Mouse (Mus musculus) embryonic facial prominence, embryonic 11.5 days (tissue): ENCODE measurements around the gene Gm10272. TPM values are rescaled to one million over a fixed set of nuclear protein-coding genes. Genes with fewer than 3 reads are reported as not detected.
A peak's percentile ranks its signal among the peaks of the same experiment; 100 is the strongest.

Experiments used
- ATAC-seq: fragments of 200-750 bp; cut with Nextera tagmentation; replicated peaks from 2 replicates; pipeline ENCODE4 v1.8.0; 2017; ENCODE audit warnings: low read depth; ENCODE audit not compliant: insufficient number of reproducible peaks, low FRiP score, low TSS enrichment
- DNase-seq: peaks from one replicate; pipeline ENCODE4 v3.0.0-alpha.2; 2015; ENCODE audit warnings: low spot score
- H3K27ac ChIP-seq: fragments of 300-500 bp; sonication (generic); replicated peaks from 2 replicates; pipeline ENCODE4 v1.5.1; 2014; ENCODE audit warnings: mild to moderate bottlenecking, low read depth, low read length, control low read depth
- H3K27me3 ChIP-seq: fragments of 300-500 bp; sonication (generic); 2 replicates; pipeline ENCODE4 v1.6.1; 2014; ENCODE audit warnings: mild to moderate bottlenecking, low read length, moderate library complexity, mixed read lengths; ENCODE audit not compliant: control insufficient read depth, insufficient read depth
- H3K36me3 ChIP-seq: fragments of 300-500 bp; sonication (generic); replicated peaks from 2 replicates; pipeline ENCODE4 v1.6.1; 2014; ENCODE audit warnings: low read depth, mild to moderate bottlenecking, low read length, moderate library complexity, mixed read lengths; ENCODE audit not compliant: control insufficient read depth, insufficient read depth
- H3K4me1 ChIP-seq: fragments of 300-500 bp; sonication (generic); 2 replicates; pipeline ENCODE4 v1.6.1; 2014; ENCODE audit warnings: low read length, mixed read lengths; ENCODE audit not compliant: control insufficient read depth, insufficient read depth
- H3K4me2 ChIP-seq: fragments of 300-500 bp; sonication (generic); 2 replicates; pipeline ENCODE4 v1.6.1; 2014; ENCODE audit warnings: low read depth, mild to moderate bottlenecking, control low read depth, low read length, moderate library complexity
- H3K4me3 ChIP-seq: fragments of 300-500 bp; sonication (generic); 2 replicates; pipeline ENCODE4 v1.5.1; 2014; ENCODE audit warnings: low read depth, low read length, control low read depth
- H3K9ac ChIP-seq: fragments of 300-500 bp; sonication (generic); replicated peaks from 2 replicates; pipeline ENCODE4 v1.6.1; 2014; ENCODE audit warnings: mild to moderate bottlenecking, control low read depth, low read length
- H3K9me3 ChIP-seq: fragments of 300-500 bp; sonication (generic); replicated peaks from 2 replicates; pipeline ENCODE4 v1.6.1; 2016; ENCODE audit warnings: mild to moderate bottlenecking, low read length, inconsistent platforms, mixed read lengths; ENCODE audit not compliant: control insufficient read depth
- WGBS: fragments of 180-500 bp; shearing (Covaris S2); extraction: QIAGEN DNeasy Blood & Tissue Kit; methylation state at CpG from one replicate; pipeline ENCODE4 v1.1.7; 2014; 5-methylcytosine and 5-hydroxymethylcytosine counted together
- polyA plus RNA-seq: library from polyadenylated mRNA; unstranded; fragments of >200 nt; fragmentation: Nextera tagmentation; extraction: Ambion mirVana; gene quantifications from 2 replicates; pipeline ENCODE4 v1.2.1, GENCODE M21; 2014

Gene Gm10272
- not detected in 2 replicates for polyA plus RNA-seq

DNA sequence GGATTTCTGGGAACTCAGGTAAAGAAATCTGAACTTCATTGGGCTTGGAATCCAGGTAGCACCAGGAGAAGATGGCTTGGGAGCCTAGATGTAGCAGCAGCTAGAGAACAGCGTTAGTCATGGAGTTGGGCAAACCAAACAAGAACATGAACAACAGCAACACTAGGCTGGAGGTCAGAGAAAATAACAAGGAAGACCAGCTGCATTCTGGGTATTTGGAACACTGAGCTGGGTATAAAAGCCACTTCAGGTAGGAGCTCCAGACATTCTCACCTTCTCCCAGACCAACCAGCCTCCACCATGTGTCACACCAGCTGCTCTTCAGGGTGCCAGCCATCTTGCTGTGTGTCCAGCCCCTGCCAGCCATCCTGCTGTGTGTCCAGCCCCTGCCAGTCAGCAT is at the start of gene Gm10272:
Gene Gm10272, plus strand, starts transcription at position 301 of the 400 bp plus-strand sequence.
- H3K27ac ChIP-seq: no peak within 1 kb of the TSS
- no peak within 1 kb of the TSS for H3K9ac ChIP-seq
- no peaks in the 10 kb centered on the region for H3K27me3 ChIP-seq
- no peak within 1 kb of the TSS for H3K4me2 ChIP-seq
- ATAC-seq (no peak), DNase-seq (no peak)
- no peaks in the 10 kb centered on the region for H3K9me3 ChIP-seq
- H3K4me1 ChIP-seq: no peaks in the 10 kb centered on the region
- H3K36me3 ChIP-seq: no peaks in the 10 kb centered on the region
- WGBS: 91% methylated on average over 1 of the region's 1 CpGs
- no peak within 1 kb of the TSS for H3K4me3 ChIP-seq

DNA sequence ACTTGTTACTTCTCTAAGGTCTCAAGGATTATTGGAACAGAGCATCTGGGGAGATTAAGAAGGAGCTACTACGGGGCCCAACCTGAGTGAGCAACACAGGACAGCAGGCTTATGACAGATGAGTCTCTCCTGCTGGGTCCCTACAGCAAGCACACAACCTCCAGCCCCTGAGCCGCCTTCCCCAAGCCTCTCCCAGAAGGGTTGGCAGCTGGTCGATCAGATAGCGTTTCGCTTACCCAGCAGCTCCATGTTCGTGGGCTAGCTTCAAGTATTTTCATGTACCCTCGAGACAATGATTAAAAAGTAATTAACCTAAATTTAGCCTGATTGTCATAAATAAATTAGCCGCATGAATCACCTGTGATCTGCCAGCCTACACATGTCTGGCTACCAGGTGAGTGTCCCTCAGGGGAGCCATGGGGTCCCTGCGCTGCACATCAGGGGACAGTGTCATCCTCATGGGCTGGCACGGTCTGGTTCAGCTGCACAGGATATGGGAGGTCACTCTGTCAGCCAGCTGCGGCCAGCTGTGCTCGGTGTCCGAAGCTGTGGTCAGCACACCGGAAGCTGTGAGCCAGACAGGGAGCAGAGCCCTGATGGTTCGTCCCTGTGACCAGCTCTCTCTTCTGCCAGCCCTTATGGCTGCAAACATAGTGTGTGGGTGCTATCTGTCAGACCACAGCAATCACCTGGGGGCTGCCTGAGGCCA is 48.0 kb upstream of the Gm10272 start:
- no peak overlapping the region for H3K27ac ChIP-seq
- no peaks in the 10 kb centered on the region for H3K36me3 ChIP-seq
- H3K4me1 ChIP-seq: no peaks in the 10 kb centered on the region
- WGBS: 72% methylated on average over 15 of the region's 15 CpGs
- ATAC-seq (0 out of 2 replicates have a peak, but pooled peaks have one; percentile 23), DNase-seq (no peak)
- H3K27me3 ChIP-seq: no peaks in the 10 kb centered on the region
- H3K9ac ChIP-seq: no peak overlapping the region
- no peaks in the 10 kb centered on the region for H3K9me3 ChIP-seq
- H3K4me3 ChIP-seq: no peak overlapping the region
- no peak overlapping the region for H3K4me2 ChIP-seq

DNA sequence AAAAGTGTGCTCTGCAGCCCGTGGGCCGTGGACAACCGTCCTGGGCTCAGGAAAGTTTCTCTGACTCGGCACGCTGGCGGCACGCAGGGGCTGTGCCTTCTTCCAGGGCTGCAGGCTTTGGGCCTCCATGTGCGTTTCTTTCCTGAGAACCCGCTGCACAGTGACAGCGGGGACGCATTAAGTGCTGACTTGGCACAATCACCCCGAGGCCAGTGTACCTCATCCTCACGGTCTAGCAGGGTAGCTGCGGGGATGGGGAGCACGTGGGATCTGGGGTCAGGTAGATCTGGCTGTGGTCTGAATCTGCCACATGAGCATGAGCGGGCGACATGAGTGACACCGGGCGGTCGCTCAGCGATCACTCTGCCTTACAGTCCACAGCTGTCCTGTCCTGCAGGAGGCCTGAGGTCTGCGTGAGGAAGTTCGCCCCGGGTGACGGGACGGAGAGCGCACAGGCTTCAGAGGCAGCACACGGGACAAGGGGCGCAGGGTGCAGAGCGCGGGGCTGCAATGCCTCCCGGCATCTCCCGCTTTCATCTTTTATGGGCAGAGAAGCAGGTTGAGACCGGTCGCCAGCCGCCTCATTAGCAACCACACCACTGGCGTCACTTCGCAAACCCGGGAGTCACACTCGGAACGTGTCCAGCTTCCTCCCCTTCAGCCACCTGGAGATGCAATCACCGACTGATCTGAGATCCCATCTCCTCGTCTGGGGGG is 42.3 kb upstream of the Gm10272 start:
- Histone ChIP-seq H3K9ac (no peak overlapping the region), H3K36me3 (no peaks in the 10 kb centered on the region), H3K9me3 (no peaks in the 10 kb centered on the region), H3K27ac (no peak overlapping the region), H3K4me2 (no peak overlapping the region), H3K27me3 (no peaks in the 10 kb centered on the region), H3K4me3 (no peak overlapping the region), H3K4me1 (no peaks in the 10 kb centered on the region)
- WGBS: 54% methylated on average over 43 of the region's 43 CpGs
- ATAC-seq (no peak), DNase-seq (no peak)

DNA sequence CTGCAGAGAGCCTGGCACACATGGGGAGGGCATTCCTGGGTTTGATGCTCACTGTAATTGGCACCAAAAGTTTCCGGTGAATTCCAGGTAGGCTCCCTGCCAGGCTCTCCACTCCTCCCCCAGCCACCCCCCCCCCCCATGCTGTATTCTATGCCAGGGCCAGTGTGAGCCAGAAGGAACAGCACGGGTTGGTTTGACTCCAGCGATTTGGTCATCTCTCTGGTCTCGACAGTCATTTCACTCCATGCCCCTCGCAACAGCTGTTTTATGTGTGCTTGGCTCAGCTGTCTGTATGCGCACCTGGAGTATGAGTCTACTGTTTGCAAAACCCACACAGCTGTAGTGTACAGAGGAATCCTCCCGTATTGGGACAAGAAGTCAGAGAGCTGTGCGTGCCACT is 40.1 kb upstream of the Gm10272 start:
- Histone ChIP-seq H3K4me2 (no peak overlapping the region), H3K27ac (no peak overlapping the region), H3K9ac (no peak overlapping the region), H3K9me3 (no peaks in the 10 kb centered on the region), H3K4me3 (no peak overlapping the region), H3K27me3 (no peaks in the 10 kb centered on the region), H3K4me1 (no peaks in the 10 kb centered on the region), H3K36me3 (no peaks in the 10 kb centered on the region)
- DNase-seq: no peak
- no peak for ATAC-seq
- WGBS: 83% methylated on average over 8 of the region's 8 CpGs

DNA sequence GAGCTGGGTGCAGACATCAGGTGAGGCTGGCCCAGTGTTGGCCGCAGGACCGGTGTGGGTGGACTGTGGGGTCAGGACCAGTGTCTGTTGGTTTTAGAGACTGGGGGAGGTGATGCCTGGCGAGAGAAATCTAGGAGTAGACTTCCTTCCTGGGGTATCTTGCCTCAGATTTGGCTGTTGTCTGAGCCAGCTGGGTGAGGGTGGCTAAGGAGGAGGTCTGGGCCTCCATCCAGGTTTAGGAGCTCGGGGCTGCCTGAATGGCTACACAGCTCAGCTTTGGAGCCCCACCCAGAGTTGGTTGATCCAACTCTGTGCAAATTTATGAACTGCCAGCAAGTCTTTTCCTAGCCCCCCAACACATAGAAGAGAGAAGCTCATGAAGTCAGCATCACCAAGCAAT is 39.0 kb upstream of the Gm10272 start:
- no peaks in the 10 kb centered on the region for H3K36me3 ChIP-seq
- ATAC-seq (no peak), DNase-seq (no peak)
- no peak overlapping the region for H3K27ac ChIP-seq
- H3K9ac ChIP-seq: no peak overlapping the region
- H3K27me3 ChIP-seq: no peaks in the 10 kb centered on the region
- H3K4me3 ChIP-seq: no peak overlapping the region
- 90% methylated on average over 4 of the region's 4 CpGs for WGBS
- no peaks in the 10 kb centered on the region for H3K4me1 ChIP-seq
- no peak overlapping the region for H3K4me2 ChIP-seq
- H3K9me3 ChIP-seq: no peaks in the 10 kb centered on the region

DNA sequence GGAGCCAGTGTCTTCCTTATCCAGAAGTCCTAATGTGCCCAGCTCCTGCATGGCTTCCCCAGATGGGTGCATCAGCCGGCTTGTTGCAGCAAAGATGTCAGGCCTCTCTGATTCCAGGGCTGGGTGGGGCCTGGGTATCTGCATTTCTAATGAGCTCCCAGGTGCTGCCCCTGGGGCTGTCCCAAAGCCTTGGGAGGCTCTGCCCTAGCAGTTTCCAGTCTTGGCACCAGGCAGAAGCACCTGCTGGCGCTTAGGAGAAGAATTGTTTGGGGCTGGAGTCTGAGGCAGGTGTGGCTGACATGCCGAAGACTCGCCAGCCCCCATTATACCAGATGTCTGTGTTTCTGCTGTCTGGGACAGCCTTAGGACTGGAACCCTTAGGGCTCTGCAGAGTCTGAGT is 35.7 kb upstream of the Gm10272 start:
- no peak overlapping the region for H3K4me2 ChIP-seq
- no peaks in the 10 kb centered on the region for H3K9me3 ChIP-seq
- H3K9ac ChIP-seq: no peak overlapping the region
- ATAC-seq (no peak), DNase-seq (no peak)
- no peaks in the 10 kb centered on the region for H3K4me1 ChIP-seq
- no peak overlapping the region for H3K27ac ChIP-seq
- 74% methylated on average over 4 of the region's 4 CpGs for WGBS
- no peaks in the 10 kb centered on the region for H3K27me3 ChIP-seq
- H3K36me3 ChIP-seq: no peaks in the 10 kb centered on the region
- no peak overlapping the region for H3K4me3 ChIP-seq

DNA sequence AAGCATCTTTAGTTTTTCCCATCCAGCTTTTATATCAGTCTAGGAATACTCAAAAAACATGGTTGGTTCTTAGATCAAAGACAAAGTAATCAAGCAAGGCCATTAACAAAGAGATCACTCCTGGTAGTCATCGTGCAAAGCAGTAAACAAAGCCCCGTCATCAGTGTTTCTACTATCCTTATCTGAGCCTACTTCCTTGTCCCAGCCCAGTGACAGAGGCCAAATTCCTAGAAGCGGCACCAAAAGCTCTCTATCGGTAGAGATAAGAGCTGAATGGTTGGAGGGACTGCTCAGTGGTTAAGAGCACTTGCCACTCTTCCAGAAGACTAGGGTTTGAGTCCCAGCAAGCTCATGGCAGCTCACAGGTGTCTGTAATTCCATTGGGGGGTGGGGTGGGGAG is 34.9 kb upstream of the Gm10272 start:
- Histone ChIP-seq H3K4me1 (no peaks in the 10 kb centered on the region), H3K36me3 (no peaks in the 10 kb centered on the region), H3K9me3 (no peaks in the 10 kb centered on the region), H3K27me3 (no peaks in the 10 kb centered on the region), H3K9ac (no peak overlapping the region), H3K4me2 (no peak overlapping the region), H3K4me3 (no peak overlapping the region), H3K27ac (no peak overlapping the region)
- ATAC-seq (no peak), DNase-seq (no peak)
- 80% methylated on average over 4 of the region's 4 CpGs for WGBS

DNA sequence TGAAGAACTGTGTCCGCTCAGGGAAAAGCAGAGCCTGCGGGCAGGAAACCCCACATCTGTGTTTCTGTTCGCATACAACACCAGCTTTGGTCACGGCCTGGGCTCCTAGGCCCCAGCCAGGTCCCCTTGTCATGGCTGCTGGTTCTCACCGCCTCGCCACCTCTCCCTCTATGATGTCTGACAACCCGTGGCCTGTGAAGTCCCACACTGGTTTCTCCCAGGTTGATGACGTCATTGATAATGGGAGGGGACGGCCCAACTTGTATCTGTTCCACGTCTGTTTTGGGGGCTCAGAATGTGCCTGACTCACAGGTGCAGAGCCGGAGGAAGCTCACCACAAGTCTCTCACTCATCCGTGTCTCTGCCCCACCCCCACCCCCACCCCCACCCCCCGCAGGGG is 32.7 kb upstream of the Gm10272 start:
- WGBS: 58% methylated on average over 13 of the region's 13 CpGs

More for the DNA sequence above, 32.7 kb upstream of the Gm10272 start:
- DNase-seq (no peak), ATAC-seq (no peak)
- Histone ChIP-seq H3K27me3 (peaks cover 15% of the 10 kb centered on the region), H3K9ac (no peak overlapping the region), H3K4me1 (no peaks in the 10 kb centered on the region; the same call in 1 of the 2 replicates), H3K4me2 (no peak overlapping the region), H3K4me3 (no peak overlapping the region), H3K27ac (no peak overlapping the region), H3K9me3 (no peaks in the 10 kb centered on the region), H3K36me3 (no peaks in the 10 kb centered on the region)
